Mouse (Mus musculus) heart, postnatal 0 days (tissue): ENCODE data around the gene Thoc7. TPM values are rescaled to one million over a fixed set of nuclear protein-coding genes. Genes with fewer than 3 reads are reported as not detected.

Experiments
- ATAC-seq: fragments of 200-750 bp; cut with Nextera tagmentation; 2 replicates; pipeline ENCODE4 v1.8.0; 2017; ENCODE audit warnings: low read depth, moderate number of reproducible peaks, moderate library complexity; ENCODE audit not compliant: insufficient read depth
- DNase-seq: peaks from one replicate; pipeline ENCODE4 v3.0.0-alpha.2; 2016; ENCODE audit warnings: low spot score
- H3K27ac ChIP-seq: fragments of 300-500 bp; sonication (generic); 2 replicates; pipeline ENCODE4 v1.5.1; 2014; ENCODE audit warnings: low read depth, mild to moderate bottlenecking
- H3K27me3 ChIP-seq: fragments of 300-500 bp; sonication (generic); 2 replicates; pipeline ENCODE4 v1.6.1; 2014; ENCODE audit warnings: low read length, mixed read lengths; ENCODE audit not compliant: control insufficient read depth, insufficient read depth
- H3K36me3 ChIP-seq: fragments of 300-500 bp; sonication (generic); replicated peaks from 2 replicates; pipeline ENCODE4 v1.6.1; 2014; ENCODE audit warnings: low read length, mixed read lengths; ENCODE audit not compliant: control insufficient read depth, insufficient read depth
- H3K4me1 ChIP-seq: fragments of 300-500 bp; sonication (generic); 2 replicates; pipeline ENCODE4 v1.6.1; 2014; ENCODE audit warnings: antibody characterized with exemption; ENCODE audit not compliant: control insufficient read depth, insufficient read depth
- H3K4me2 ChIP-seq: fragments of 300-500 bp; sonication (generic); 2 replicates; pipeline ENCODE4 v1.6.1; 2014; ENCODE audit warnings: low read depth, mild to moderate bottlenecking, low read length, moderate library complexity
- H3K4me3 ChIP-seq: fragments of 300-500 bp; sonication (generic); 2 replicates; pipeline ENCODE4 v1.5.1; 2014; ENCODE audit warnings: low read depth, low read length
- H3K9ac ChIP-seq: fragments of 300-500 bp; sonication (generic); replicated peaks from 2 replicates; pipeline ENCODE4 v1.6.1; 2014; ENCODE audit warnings: low read depth, low read length, mixed read lengths
- H3K9me3 ChIP-seq: fragments of 300-500 bp; sonication (generic); replicated peaks from 2 replicates; pipeline ENCODE4 v1.6.1; 2016; ENCODE audit warnings: low read length; ENCODE audit not compliant: control insufficient read depth
- CTCF ChIP-seq: IDR thresholded peaks from 2 replicates; pipeline ENCODE4 v1.5.1; 2016; ENCODE audit warnings: antibody characterized with exemption, control low read depth, low read depth
- EP300 ChIP-seq: IDR thresholded peaks from 2 replicates; pipeline ENCODE4 v1.6.1; 2016; ENCODE audit warnings: antibody characterized with exemption, low read depth
- WGBS: fragments of 180-500 bp; shearing (Covaris S2); extraction: QIAGEN DNeasy Blood & Tissue Kit; methylation state at CpG from one replicate; pipeline ENCODE4 v1.1.7; 2014; 5-methylcytosine and 5-hydroxymethylcytosine counted together
- polyA plus RNA-seq: library from polyadenylated mRNA; unstranded; fragments of >200 nt; fragmentation: Nextera tagmentation; extraction: Ambion mirVana; gene quantifications from 2 replicates; pipeline ENCODE4 v1.2.1, GENCODE M21; 2015
- total RNA-seq: library from RNA; depleted of rRNA; stranded (reverse); fragments of >200 nt; gene quantifications from 2 replicates; pipeline ENCODE4 v1.2.3, GENCODE M21; 2014; ENCODE audit warnings: low replicate concordance; rRNA removed

The Thoc7 gene
- total and polyA plus RNA-seq, 2 experiments from 2014 or later, result 86.7 to 198 TPM

- Histone ChIP-seq H3K9me3 (no peaks in the 10 kb centered on the region), H3K27ac (no peak overlapping the region), H3K4me3 (no peak overlapping the region), H3K36me3 (no peaks in the 10 kb centered on the region), H3K27me3 (no peaks in the 10 kb centered on the region), H3K4me2 (no peak overlapping the region), H3K9ac (no peak overlapping the region), H3K4me1 (no peaks in the 10 kb centered on the region)
- no peak for TF ChIP-seq EP300
- TF ChIP-seq CTCF, result no peak
- DNase-seq, result no peak
- no peak for ATAC-seq
- WGBS, result 71% methylated on average over 2 of the region's 2 CpGs
These were observed 51.5 kb downstream of the Thoc7 start for GRCm38 (mm10) chr14:13910148-13910547.

- no peaks in the 10 kb centered on the region for H3K9me3 ChIP-seq
- no peak overlapping the region for H3K4me2 ChIP-seq
- H3K4me3 ChIP-seq, result no peak overlapping the region
- ATAC-seq (no peak), DNase-seq (no peak)
- no peaks in the 10 kb centered on the region for H3K36me3 ChIP-seq
- H3K4me1 ChIP-seq, result no peaks in the 10 kb centered on the region
- 71% methylated on average over 6 of the region's 7 CpGs for WGBS
- TF ChIP-seq CTCF, result no peak
- no peaks in the 10 kb centered on the region for H3K27me3 ChIP-seq
- no peak overlapping the region for H3K27ac ChIP-seq
- no peak overlapping the region for H3K9ac ChIP-seq
These were observed 54.5 kb downstream of the Thoc7 start for GRCm38 (mm10) chr14:13907145-13907544.

GRCm38 (mm10) chr14:13906461-13906860 is 55.2 kb downstream of the Thoc7 start:
- TF ChIP-seq EP300, result no peak
- TF ChIP-seq CTCF, result no peak
- H3K36me3 ChIP-seq, result no peaks in the 10 kb centered on the region
- no peak overlapping the region for H3K9ac ChIP-seq
- H3K27me3 ChIP-seq, result no peaks in the 10 kb centered on the region
- H3K4me2 ChIP-seq, result no peak overlapping the region
- no peak overlapping the region for H3K27ac ChIP-seq
- no peak for ATAC-seq
- H3K9me3 ChIP-seq, result no peaks in the 10 kb centered on the region
- H3K4me3 ChIP-seq, result no peak overlapping the region
- no peak for DNase-seq
- no peaks in the 10 kb centered on the region for H3K4me1 ChIP-seq
- WGBS, result 84% methylated on average over 1 of the region's 1 CpGs

GRCm38 (mm10) chr14:13901611-13902067 is 60.0 kb downstream of the Thoc7 start:
- H3K9me3 ChIP-seq, result no peaks in the 10 kb centered on the region
- ATAC-seq (0 out of 2 replicates have a peak, but pooled peaks have one; percentile 30), DNase-seq (peak; percentile 54)
- H3K27ac ChIP-seq, result no peak overlapping the region
- no peak overlapping the region for H3K9ac ChIP-seq
- WGBS, result under 1% methylated on average over 22 of the region's 22 CpGs
- no peaks in the 10 kb centered on the region for H3K36me3 ChIP-seq
- H3K27me3 ChIP-seq, result peaks cover 12% of the 10 kb centered on the region
- H3K4me3 ChIP-seq, result peak overlapping the region; percentile 46
- peak overlapping the region; percentile 75 for H3K4me2 ChIP-seq
- no peaks in the 10 kb centered on the region for H3K4me1 ChIP-seq
- TF ChIP-seq CTCF, result peak; percentile 69
- no peak for TF ChIP-seq EP300

Other genes with a start within 250 kb of the Thoc7 start
- gene Gm281, start 47.4 kb downstream of the Thoc7 start, total RNA-seq, result not detected in 2 replicates
- not detected in 2 replicates for gene Gm281, start 47.4 kb downstream of the Thoc7 start, polyA plus RNA-seq
- 11.2 and 12.4 TPM in 2 replicates for gene Atxn7, start 412 bp downstream of the Thoc7 start, total RNA-seq
- 2.1 TPM in 2 replicates for gene Atxn7, start 412 bp downstream of the Thoc7 start, polyA plus RNA-seq
- gene Psmd6, start 159.1 kb upstream of the Thoc7 start, total RNA-seq, result 111 and 132 TPM in 2 replicates
- gene Psmd6, start 159.1 kb upstream of the Thoc7 start, polyA plus RNA-seq, result 173 and 184 TPM in 2 replicates
- not detected in 2 replicates for gene Olfr720, start 225.0 kb upstream of the Thoc7 start, total RNA-seq
- gene Olfr720, start 225.0 kb upstream of the Thoc7 start, polyA plus RNA-seq, result not detected in 2 replicates